Mouse (Mus musculus) liver, embryonic 13.5 days (tissue): ENCODE data around the gene Fsip1. TPM values are rescaled to one million over a fixed set of nuclear protein-coding genes. Genes with fewer than 3 reads are reported as not detected.

Experiments used
- ATAC-seq: fragments of 200-750 bp; cut with Nextera tagmentation; 2 replicates; pipeline ENCODE4 v1.8.0; 2017; ENCODE audit warnings: low read depth, mild to moderate bottlenecking, moderate number of reproducible peaks, moderate library complexity
- DNase-seq: peaks from one replicate; pipeline ENCODE4 v3.0.0; 2022
- H3K27ac ChIP-seq: fragments of 300-500 bp; sonication (generic); 2 replicates; pipeline ENCODE4 v1.5.1; 2015; ENCODE audit warnings: moderate library complexity, mild to moderate bottlenecking, inconsistent platforms
- H3K27me3 ChIP-seq: fragments of 300-500 bp; sonication (generic); 2 replicates; pipeline ENCODE4 v1.6.1; 2015; ENCODE audit warnings: mild to moderate bottlenecking, inconsistent platforms
- H3K36me3 ChIP-seq: fragments of 300-500 bp; sonication (generic); 2 replicates; pipeline ENCODE4 v1.6.1; 2015; ENCODE audit warnings: mild to moderate bottlenecking, inconsistent platforms
- H3K4me1 ChIP-seq: fragments of 300-500 bp; sonication (generic); replicated peaks from 2 replicates; pipeline ENCODE4 v1.6.1; 2015; ENCODE audit warnings: inconsistent platforms
- H3K4me2 ChIP-seq: fragments of 300-500 bp; sonication (generic); 2 replicates; pipeline ENCODE4 v1.6.1; 2015; ENCODE audit warnings: inconsistent platforms, mild to moderate bottlenecking, moderate library complexity
- H3K4me3 ChIP-seq: fragments of 300-500 bp; sonication (generic); replicated peaks from 2 replicates; pipeline ENCODE4 v1.5.1; 2015; ENCODE audit warnings: mild to moderate bottlenecking, inconsistent platforms
- H3K9ac ChIP-seq: fragments of 300-500 bp; sonication (generic); 2 replicates; pipeline ENCODE4 v1.6.1; 2015; ENCODE audit warnings: mild to moderate bottlenecking, inconsistent platforms
- H3K9me3 ChIP-seq: fragments of 300-500 bp; sonication (generic); replicated peaks from 2 replicates; pipeline ENCODE4 v1.6.1; 2016; ENCODE audit warnings: inconsistent platforms
- WGBS: fragments of 180-500 bp; shearing (Covaris S2); methylation state at CpG from one replicate; pipeline ENCODE4 v1.1.7; 2015; ENCODE audit not compliant: insufficient replicate concordance; 5-methylcytosine and 5-hydroxymethylcytosine counted together
- polyA plus RNA-seq: library from polyadenylated mRNA; unstranded; fragments of >200 nt; fragmentation: Nextera tagmentation; extraction: Ambion mirVana; gene quantifications from 2 replicates; pipeline ENCODE4 v1.2.1, GENCODE M21; 2015

Fsip1 gene
- polyA plus RNA-seq, 1 experiment from 2014 or later = 0.13 TPM

- H3K36me3 ChIP-seq = no peaks in the 10 kb centered on the region
- 55% methylated on average over 1 of the region's 1 CpGs for whole genome bisulfite sequencing
- ATAC-seq = no peak
These were observed 88.5 kb downstream of the Fsip1 start for GRCm38 (mm10) chr2:118168225-118168624.

GRCm38 (mm10) chr2:118167731-118168130, 89.0 kb downstream of the Fsip1 start:
- H3K9me3 ChIP-seq = no peaks in the 10 kb centered on the region
- no peak overlapping the region for H3K9ac ChIP-seq
- WGBS = 63% methylated on average over 4 of the region's 4 CpGs
- H3K27ac ChIP-seq = no peak overlapping the region
- no peak overlapping the region for H3K4me3 ChIP-seq
- H3K4me2 ChIP-seq = no peak overlapping the region
- no peaks in the 10 kb centered on the region for H3K27me3 ChIP-seq
- no peaks in the 10 kb centered on the region for H3K36me3 ChIP-seq
- no peak for ATAC-seq
- DNase-seq = no peak
- H3K4me1 ChIP-seq = no peaks in the 10 kb centered on the region

More at GRCm38 (mm10) chr2:118168225-118168624, 88.5 kb downstream of the Fsip1 start:
- no peak overlapping the region for H3K4me2 ChIP-seq
- H3K9me3 ChIP-seq = no peaks in the 10 kb centered on the region
- no peak for DNase-seq
- H3K27ac ChIP-seq = no peak overlapping the region
- no peak overlapping the region for H3K4me3 ChIP-seq
- H3K9ac ChIP-seq = no peak overlapping the region
- no peaks in the 10 kb centered on the region for H3K27me3 ChIP-seq
- no peaks in the 10 kb centered on the region for H3K4me1 ChIP-seq

- Histone ChIP-seq H3K4me2 (no peak overlapping the region), H3K36me3 (no peaks in the 10 kb centered on the region), H3K4me1 (no peaks in the 10 kb centered on the region), H3K27me3 (no peaks in the 10 kb centered on the region), H3K9ac (no peak overlapping the region), H3K27ac (no peak overlapping the region), H3K4me3 (no peak overlapping the region), H3K9me3 (no peaks in the 10 kb centered on the region)
- DNase-seq (no peak), ATAC-seq (no peak)
- WGBS = 64% methylated on average over 2 of the region's 2 CpGs
These were observed 91.1 kb downstream of the Fsip1 start for GRCm38 (mm10) chr2:118165691-118166090.

- ATAC-seq (no peak), DNase-seq (no peak)
- no peak overlapping the region for H3K9ac ChIP-seq
- no peaks in the 10 kb centered on the region for H3K9me3 ChIP-seq
- H3K4me1 ChIP-seq = no peaks in the 10 kb centered on the region
- no peak overlapping the region for H3K27ac ChIP-seq
- no peak overlapping the region for H3K4me2 ChIP-seq
- 79% methylated on average over 6 of the region's 6 CpGs for WGBS
- H3K36me3 ChIP-seq = no peaks in the 10 kb centered on the region
- H3K4me3 ChIP-seq = no peak overlapping the region
- no peaks in the 10 kb centered on the region for H3K27me3 ChIP-seq
These were observed 92.6 kb downstream of the Fsip1 start for GRCm38 (mm10) chr2:118164137-118164536.

- DNase-seq = no peak
- Histone ChIP-seq H3K27me3 (no peaks in the 10 kb centered on the region), H3K4me3 (no peak overlapping the region), H3K4me2 (no peak overlapping the region), H3K27ac (no peak overlapping the region), H3K36me3 (no peaks in the 10 kb centered on the region), H3K4me1 (no peaks in the 10 kb centered on the region), H3K9me3 (no peaks in the 10 kb centered on the region), H3K9ac (no peak overlapping the region)
- 61% methylated on average over 5 of the region's 5 CpGs for WGBS
- no peak for ATAC-seq
These were observed 94.3 kb downstream of the Fsip1 start for GRCm38 (mm10) chr2:118162486-118162885.

- WGBS = 82% methylated on average over 2 of the region's 2 CpGs
- no peaks in the 10 kb centered on the region for H3K4me1 ChIP-seq
- DNase-seq (no peak), ATAC-seq (no peak)
- H3K27me3 ChIP-seq = no peaks in the 10 kb centered on the region
- no peak overlapping the region for H3K4me2 ChIP-seq
- H3K9ac ChIP-seq = no peak overlapping the region
- H3K36me3 ChIP-seq = no peaks in the 10 kb centered on the region
- no peak overlapping the region for H3K4me3 ChIP-seq
- no peak overlapping the region for H3K27ac ChIP-seq
- no peaks in the 10 kb centered on the region for H3K9me3 ChIP-seq
These were observed 95.8 kb downstream of the Fsip1 start for GRCm38 (mm10) chr2:118160991-118161390.

GRCm38 (mm10) chr2:118160547-118160946, 96.2 kb downstream of the Fsip1 start:
- no peak for ATAC-seq
- DNase-seq = no peak

GRCm38 (mm10) chr2:118159126-118159525, 97.6 kb downstream of the Fsip1 start:
- no peak for DNase-seq
- Histone ChIP-seq H3K4me3 (no peak overlapping the region), H3K27me3 (no peaks in the 10 kb centered on the region), H3K4me1 (no peaks in the 10 kb centered on the region), H3K27ac (no peak overlapping the region), H3K4me2 (no peak overlapping the region), H3K36me3 (no peaks in the 10 kb centered on the region), H3K9me3 (no peaks in the 10 kb centered on the region), H3K9ac (no peak overlapping the region)
- ATAC-seq = no peak
- 57% methylated on average over 6 of the region's 6 CpGs for WGBS

More at GRCm38 (mm10) chr2:118160547-118160946, 96.2 kb downstream of the Fsip1 start:
- Histone ChIP-seq H3K4me1 (no peaks in the 10 kb centered on the region), H3K4me2 (no peak overlapping the region), H3K27me3 (no peaks in the 10 kb centered on the region), H3K9ac (no peak overlapping the region), H3K27ac (no peak overlapping the region), H3K36me3 (no peaks in the 10 kb centered on the region), H3K9me3 (no peaks in the 10 kb centered on the region), H3K4me3 (no peak overlapping the region)
- 56% methylated on average over 6 of the region's 6 CpGs for WGBS

- Histone ChIP-seq H3K4me3 (no peak overlapping the region), H3K9ac (no peak overlapping the region), H3K27me3 (no peaks in the 10 kb centered on the region), H3K4me2 (no peak overlapping the region), H3K27ac (no peak overlapping the region), H3K9me3 (no peaks in the 10 kb centered on the region), H3K4me1 (no peaks in the 10 kb centered on the region), H3K36me3 (no peaks in the 10 kb centered on the region)
- ATAC-seq = no peak
- DNase-seq = no peak
- 69% methylated on average over 3 of the region's 3 CpGs for WGBS
These were observed 98.7 kb downstream of the Fsip1 start for GRCm38 (mm10) chr2:118158095-118158494.

GRCm38 (mm10) chr2:118149855-118150563, 106.8 kb downstream of the Fsip1 start:
- 68% methylated on average over 12 of the region's 12 CpGs for WGBS
- DNase-seq (no peak), ATAC-seq (no peak)
- H3K9me3 ChIP-seq = no peaks in the 10 kb centered on the region
- no peaks in the 10 kb centered on the region for H3K4me1 ChIP-seq
- H3K27me3 ChIP-seq = no peaks in the 10 kb centered on the region
- no peak overlapping the region for H3K4me2 ChIP-seq
- no peak overlapping the region for H3K4me3 ChIP-seq
- H3K36me3 ChIP-seq = no peaks in the 10 kb centered on the region
- no peak overlapping the region for H3K27ac ChIP-seq
- H3K9ac ChIP-seq = no peak overlapping the region

- Histone ChIP-seq H3K27me3 (no peaks in the 10 kb centered on the region), H3K27ac (no peak overlapping the region), H3K4me3 (no peak overlapping the region), H3K9me3 (no peaks in the 10 kb centered on the region), H3K4me1 (no peaks in the 10 kb centered on the region), H3K9ac (no peak overlapping the region), H3K36me3 (no peaks in the 10 kb centered on the region), H3K4me2 (no peak overlapping the region)
- WGBS = 44% methylated on average over 4 of the region's 4 CpGs
- ATAC-seq (no peak), DNase-seq (no peak)
These were observed 108.2 kb downstream of the Fsip1 start for GRCm38 (mm10) chr2:118148321-118149142.
